Mouse (Mus musculus) forebrain, embryonic 10.5 days (tissue): ENCODE measurements around the gene Tango2. TPM values are rescaled to one million over a fixed set of nuclear protein-coding genes. Genes with fewer than 3 reads are reported as not detected.

Experiments used
- DNase-seq: peaks from one replicate; pipeline ENCODE4 v3.0.0-alpha.2; 2017; ENCODE audit warnings: low spot score; ENCODE audit errors: extremely low spot score
- H3K27ac ChIP-seq: fragments of 300-500 bp; sonication (generic); 2 replicates; pipeline ENCODE4 v1.5.1; 2016; ENCODE audit warnings: mild to moderate bottlenecking
- H3K27me3 ChIP-seq: fragments of 300-500 bp; sonication (generic); 2 replicates; pipeline ENCODE4 v1.6.1; 2016; ENCODE audit warnings: mild to moderate bottlenecking; ENCODE audit not compliant: poor library complexity, severe bottlenecking
- H3K36me3 ChIP-seq: fragments of 300-500 bp; sonication (generic); replicated peaks from 2 replicates; pipeline ENCODE4 v1.6.1; 2016; ENCODE audit warnings: mild to moderate bottlenecking, moderate library complexity
- H3K4me1 ChIP-seq: fragments of 300-500 bp; sonication (generic); 2 replicates; pipeline ENCODE4 v1.6.1; 2016
- H3K4me3 ChIP-seq: fragments of 300-500 bp; sonication (generic); 2 replicates; pipeline ENCODE4 v1.5.1; 2016; ENCODE audit warnings: mild to moderate bottlenecking, moderate library complexity
- H3K9me3 ChIP-seq: fragments of 300-500 bp; sonication (generic); 2 replicates; pipeline ENCODE4 v1.6.1; 2016; ENCODE audit warnings: mild to moderate bottlenecking, moderate library complexity
- WGBS: fragments of 180-500 bp; shearing (Covaris S2); methylation state at CpG from one replicate; pipeline ENCODE4 v1.1.7; 2016; 5-methylcytosine and 5-hydroxymethylcytosine counted together
- polyA plus RNA-seq: library from polyadenylated mRNA; unstranded; fragments of >200 nt; fragmentation: Nextera tagmentation; extraction: Ambion mirVana; gene quantifications from 2 replicates; pipeline ENCODE4 v1.2.1, GENCODE M21; 2016

The Tango2 gene
- polyA plus RNA-seq, 1 experiment from 2014 or later: 35.7 TPM

DNA sequence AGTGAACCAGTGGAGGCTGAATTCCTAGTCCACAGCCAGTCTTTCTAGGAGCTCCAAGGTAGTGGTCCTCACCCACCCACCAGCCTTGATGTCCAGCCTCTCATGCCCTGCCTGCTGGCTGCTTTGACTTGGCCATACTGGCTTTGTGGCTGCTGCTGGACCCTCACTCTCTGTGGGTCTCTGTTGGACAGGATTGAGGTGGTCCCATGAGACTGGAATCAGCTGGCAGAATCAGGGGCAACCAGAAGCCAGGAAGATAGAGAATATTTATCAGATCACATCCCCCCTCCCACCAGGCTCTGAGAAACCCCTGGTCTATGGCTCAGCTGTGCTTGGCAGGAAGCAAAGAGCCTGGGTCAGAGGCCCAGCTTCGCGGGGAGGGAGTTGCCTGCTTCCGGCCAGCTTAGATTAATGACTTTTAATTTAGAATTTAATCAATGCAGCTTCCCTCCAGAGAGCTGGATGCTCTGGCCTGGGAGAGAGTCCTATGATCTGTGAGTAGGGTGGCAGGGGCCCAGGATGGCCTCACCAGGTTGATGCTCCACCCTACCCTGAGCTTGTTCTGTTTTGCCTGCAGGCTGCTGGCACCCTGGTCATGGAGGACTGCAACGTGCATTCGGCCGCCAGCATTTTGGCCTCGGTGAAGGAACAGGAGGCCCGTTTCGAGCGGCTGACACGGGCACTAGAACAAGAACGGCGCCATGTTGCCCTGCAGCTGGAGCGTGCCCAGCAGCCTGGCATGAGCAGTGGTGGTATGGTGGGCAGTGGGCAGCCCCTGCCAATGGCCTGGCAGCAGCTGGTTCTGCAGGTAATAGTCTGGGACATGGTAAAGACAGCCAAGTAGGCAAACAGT is 40.9 kb upstream of the Tango2 start:
- Histone ChIP-seq H3K4me1 (peaks cover 89% of the 10 kb centered on the region), H3K36me3 (no peaks in the 10 kb centered on the region; the same call in none of the 2 replicates), H3K4me3 (no peak overlapping the region), H3K27ac (peak overlapping the region; percentile 80), H3K27me3 (no peaks in the 10 kb centered on the region), H3K9me3 (no peaks in the 10 kb centered on the region)
- DNase-seq: no peak
- WGBS: 90% methylated on average over 14 of the region's 14 CpGs

DNA sequence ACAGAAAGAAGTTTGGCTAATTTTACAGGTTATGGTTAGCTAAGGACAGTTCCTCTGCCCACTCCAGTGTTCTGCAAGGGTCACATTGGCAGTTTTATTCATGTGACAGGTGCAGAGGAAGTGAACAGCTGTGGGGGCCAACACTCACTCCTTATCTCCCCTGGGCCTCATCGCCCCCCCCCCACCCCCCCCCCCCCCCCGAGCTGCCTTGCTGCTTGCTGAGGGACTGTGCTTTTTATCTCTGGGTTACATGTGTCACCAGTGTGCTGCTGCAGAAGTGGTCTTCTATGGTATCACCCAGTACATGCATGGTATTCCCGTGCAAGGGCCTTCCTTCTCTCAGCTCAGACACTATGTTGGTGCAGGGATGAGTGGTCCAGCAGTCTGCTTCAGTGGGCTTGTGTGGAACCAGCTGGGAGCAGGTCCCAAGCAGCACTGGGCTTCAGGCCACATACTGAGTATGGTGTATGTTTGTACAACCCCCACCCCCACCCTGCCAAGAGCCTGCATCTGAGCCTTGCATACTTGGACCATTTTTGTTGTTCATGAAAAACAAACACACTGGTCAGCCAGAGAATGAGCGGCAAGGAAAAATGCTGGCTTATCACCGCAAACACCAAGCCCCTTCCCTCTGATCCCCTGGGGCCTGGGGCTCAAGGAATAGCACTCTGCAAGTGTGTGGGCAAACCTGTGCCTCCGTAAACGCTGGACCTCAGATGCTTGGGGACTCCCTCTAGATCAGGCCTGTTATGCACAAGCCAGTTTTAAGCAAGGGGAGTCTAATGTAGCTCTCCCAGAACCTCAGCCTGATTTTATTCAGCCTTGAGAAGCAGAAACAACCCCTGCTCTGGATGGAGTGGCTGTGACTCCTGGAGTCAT is 40.0 kb upstream of the Tango2 start:
- Histone ChIP-seq H3K9me3 (no peaks in the 10 kb centered on the region), H3K36me3 (no peaks in the 10 kb centered on the region; the same call in none of the 2 replicates), H3K27ac (peak overlapping the region; percentile 80), H3K27me3 (no peaks in the 10 kb centered on the region), H3K4me1 (peaks cover 89% of the 10 kb centered on the region), H3K4me3 (no peak overlapping the region)
- 60% methylated on average over 6 of the region's 7 CpGs for WGBS
- no peak for DNase-seq

DNA sequence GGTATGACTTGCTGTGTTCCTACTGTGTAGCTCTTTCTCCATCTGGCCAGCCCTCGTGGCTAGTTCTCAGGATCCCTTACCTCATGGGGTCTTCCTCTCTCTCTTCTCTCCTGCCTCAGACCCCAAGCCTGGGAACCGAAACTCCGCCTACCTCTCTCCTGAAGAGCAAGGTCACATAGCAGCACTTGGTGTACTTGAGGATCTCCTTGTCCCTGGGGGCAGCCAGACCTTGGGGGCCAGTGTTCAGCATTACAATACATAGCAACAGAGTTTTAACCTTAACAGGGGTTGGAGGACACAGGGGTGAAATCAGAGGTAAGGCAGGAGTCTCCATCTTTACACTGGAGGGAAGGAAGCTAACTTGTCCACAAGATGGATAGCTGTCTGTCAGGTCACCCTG is 39.1 kb upstream of the Tango2 start:
- no peak for DNase-seq
- peaks cover 89% of the 10 kb centered on the region for H3K4me1 ChIP-seq

DNA sequence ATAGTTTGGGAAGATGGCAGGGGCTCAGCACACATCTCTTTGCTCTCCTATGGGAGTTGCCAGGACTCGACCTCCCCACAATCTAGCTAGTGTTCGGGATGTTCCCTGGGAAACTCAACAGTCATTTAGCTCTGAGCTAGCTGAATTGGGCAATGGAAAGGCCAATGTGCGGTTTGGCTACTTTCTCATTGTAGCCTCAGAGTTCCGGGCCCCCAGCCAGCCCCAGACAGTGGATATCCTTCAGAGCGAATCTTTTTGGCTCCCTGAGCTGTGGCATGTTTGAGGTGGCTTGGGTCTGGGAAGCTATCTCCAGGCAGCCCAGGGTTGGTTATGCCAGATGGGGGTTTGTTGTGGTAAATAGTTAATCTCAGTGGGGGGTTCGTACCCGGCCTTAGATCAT is 38.5 kb upstream of the Tango2 start:
- peaks cover 89% of the 10 kb centered on the region for H3K4me1 ChIP-seq

More for the DNA sequence above, 39.1 kb upstream of the Tango2 start:
- H3K36me3 ChIP-seq: no peaks in the 10 kb centered on the region; the same call in none of the 2 replicates
- WGBS: 62% methylated on average over 3 of the region's 3 CpGs
- no peaks in the 10 kb centered on the region for H3K9me3 ChIP-seq
- H3K27me3 ChIP-seq: no peaks in the 10 kb centered on the region
- no peak overlapping the region for H3K4me3 ChIP-seq
- H3K27ac ChIP-seq: peak overlapping the region; percentile 80

DNA sequence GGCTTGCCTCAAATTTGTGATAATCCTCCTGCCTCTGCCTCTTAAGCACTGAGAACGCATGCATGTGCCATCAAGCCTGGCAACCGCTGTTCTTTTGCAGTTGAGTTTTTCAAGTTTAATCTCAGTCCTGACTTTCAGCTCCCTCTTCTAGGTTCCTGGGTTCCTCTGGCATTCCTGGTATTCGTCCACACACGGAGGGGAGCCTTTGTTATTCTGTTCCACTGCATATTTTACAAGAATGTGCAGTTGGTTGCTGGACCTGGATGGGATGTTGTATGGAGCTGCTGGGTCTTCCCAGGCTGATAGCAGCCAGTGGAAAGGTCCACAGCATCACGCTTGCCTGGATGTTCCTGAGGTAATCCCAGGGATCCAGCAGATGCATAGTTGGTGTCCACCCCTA is 37.5 kb upstream of the Tango2 start:
- WGBS: 76% methylated on average over 5 of the region's 5 CpGs
- no peaks in the 10 kb centered on the region for H3K9me3 ChIP-seq

More for the DNA sequence above, 38.5 kb upstream of the Tango2 start:
- Histone ChIP-seq H3K36me3 (no peaks in the 10 kb centered on the region; the same call in none of the 2 replicates), H3K27me3 (no peaks in the 10 kb centered on the region), H3K27ac (peak overlapping the region; percentile 64), H3K4me3 (no peak overlapping the region), H3K9me3 (no peaks in the 10 kb centered on the region)
- DNase-seq: no peak
- WGBS: 84% methylated on average over 7 of the region's 7 CpGs

DNA sequence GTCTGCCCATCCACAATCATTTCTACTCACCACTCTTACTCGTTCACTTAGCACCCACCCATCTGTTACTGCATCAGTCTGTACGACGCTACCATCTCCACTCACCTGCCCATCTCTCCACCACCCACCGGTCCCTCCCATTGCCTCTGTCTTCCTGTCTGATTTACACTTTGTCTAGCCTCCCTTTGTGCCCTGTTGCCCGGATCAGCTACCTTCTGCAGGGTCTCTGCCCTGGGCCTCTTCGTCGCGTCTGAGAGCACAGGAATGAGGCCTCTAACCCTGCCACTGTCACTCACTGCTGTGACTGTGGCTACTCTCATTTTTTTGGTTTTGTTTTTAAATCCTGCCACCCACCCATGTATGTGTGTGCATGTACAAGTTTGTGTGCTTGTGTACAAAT is 36.8 kb upstream of the Tango2 start:
- H3K27me3 ChIP-seq: no peaks in the 10 kb centered on the region
- H3K4me3 ChIP-seq: no peak overlapping the region
- H3K27ac ChIP-seq: peak overlapping the region; percentile 91
- H3K9me3 ChIP-seq: no peaks in the 10 kb centered on the region
- H3K36me3 ChIP-seq: no peaks in the 10 kb centered on the region; the same call in 1 of the 2 replicates
- DNase-seq: no peak
- 69% methylated on average over 8 of the region's 8 CpGs for WGBS
- H3K4me1 ChIP-seq: peaks cover 96% of the 10 kb centered on the region

More for the DNA sequence above, 37.5 kb upstream of the Tango2 start:
- H3K4me1 ChIP-seq: peaks cover 96% of the 10 kb centered on the region
- H3K4me3 ChIP-seq: no peak overlapping the region
- no peaks in the 10 kb centered on the region; the same call in 1 of the 2 replicates for H3K36me3 ChIP-seq
- DNase-seq: no peak
- H3K27ac ChIP-seq: peak overlapping the region; percentile 91
- no peaks in the 10 kb centered on the region for H3K27me3 ChIP-seq

DNA sequence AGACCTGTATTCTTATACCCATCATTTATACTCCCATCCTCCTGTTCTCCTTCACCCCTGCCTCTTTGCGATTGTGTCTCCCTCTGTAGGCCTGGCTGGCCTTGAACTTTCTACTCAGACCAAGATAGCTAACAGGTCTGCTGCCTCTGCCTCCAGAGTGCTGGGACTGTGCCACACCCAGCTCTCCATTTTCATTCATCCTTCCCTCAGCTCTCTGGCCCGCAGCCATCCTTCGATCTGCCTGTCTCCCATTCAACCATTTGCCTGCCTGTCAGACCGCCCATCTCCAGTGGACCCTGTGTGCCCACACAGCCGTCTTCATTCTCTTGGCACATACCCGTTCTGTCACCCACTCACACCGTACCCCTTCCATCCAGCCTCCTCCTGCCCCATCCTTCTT is 36.3 kb upstream of the Tango2 start:
- DNase-seq: no peak
- H3K9me3 ChIP-seq: no peaks in the 10 kb centered on the region
- no peaks in the 10 kb centered on the region for H3K27me3 ChIP-seq
- no peak overlapping the region for H3K4me3 ChIP-seq
- WGBS: 80% methylated on average over 7 of the region's 7 CpGs
- H3K36me3 ChIP-seq: no peaks in the 10 kb centered on the region; the same call in 1 of the 2 replicates
- H3K27ac ChIP-seq: peak overlapping the region; percentile 91
- peaks cover 96% of the 10 kb centered on the region for H3K4me1 ChIP-seq

DNA sequence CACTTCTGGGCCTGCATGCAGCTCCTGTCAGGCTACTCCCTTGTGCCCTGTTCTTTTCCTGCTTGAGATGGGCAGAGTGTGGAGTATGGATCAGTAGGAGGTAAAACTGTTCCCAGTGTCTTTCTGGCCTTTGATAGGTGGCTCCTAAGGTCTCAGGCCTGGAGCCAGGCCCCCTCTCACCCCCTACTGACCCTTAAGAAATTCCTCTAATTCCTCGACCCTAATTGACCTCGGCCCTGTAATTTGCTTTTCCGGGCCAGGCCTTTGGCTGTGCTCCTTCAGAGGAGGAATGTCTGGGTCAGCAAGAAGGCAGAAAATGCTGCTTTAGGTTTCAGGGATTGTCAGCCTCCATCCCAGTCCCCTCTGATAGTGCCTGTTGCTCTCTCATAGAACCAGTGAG is 35.9 kb upstream of the Tango2 start:
- no peak for DNase-seq
- Histone ChIP-seq H3K4me3 (no peak overlapping the region; the same call in 1 of the 2 replicates), H3K36me3 (no peaks in the 10 kb centered on the region), H3K27ac (peak overlapping the region; percentile 91), H3K4me1 (peaks cover 96% of the 10 kb centered on the region), H3K27me3 (no peaks in the 10 kb centered on the region), H3K9me3 (no peaks in the 10 kb centered on the region)
- 3% methylated on average over 3 of the region's 3 CpGs for WGBS

DNA sequence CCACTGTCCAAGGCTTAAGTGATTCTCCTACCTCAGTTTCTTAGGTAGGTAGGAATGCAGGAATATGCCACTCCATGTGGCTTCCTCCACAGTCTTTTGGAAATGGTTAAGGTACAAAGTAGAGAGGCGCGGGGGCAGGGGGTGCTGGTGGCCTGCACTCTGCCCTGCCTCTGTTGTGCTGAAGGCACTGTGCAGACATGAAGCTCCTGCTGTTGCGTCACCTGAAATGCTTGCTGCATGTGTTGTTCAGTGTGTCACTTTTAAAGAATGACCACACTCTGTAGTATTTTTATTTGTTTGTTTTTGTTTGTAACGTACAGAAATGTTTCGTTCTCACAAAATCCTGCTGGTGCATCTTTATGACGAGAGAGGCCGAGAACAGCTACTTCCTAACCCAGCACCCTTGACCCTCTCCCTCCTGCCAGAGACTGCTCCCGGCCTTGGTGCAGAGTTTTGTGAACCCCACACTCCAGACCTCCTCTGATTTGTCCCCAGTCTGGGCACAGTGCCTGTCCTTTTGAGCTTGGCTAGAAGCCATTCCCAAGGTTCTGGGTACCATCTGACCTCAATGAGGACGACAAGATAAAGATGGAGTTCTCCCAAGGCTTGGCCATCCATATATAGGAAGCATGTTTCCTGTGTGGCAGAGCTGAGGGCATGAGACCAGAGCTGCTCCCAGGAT is 35.3 kb upstream of the Tango2 start:
- 75% methylated on average over 9 of the region's 9 CpGs for WGBS

DNA sequence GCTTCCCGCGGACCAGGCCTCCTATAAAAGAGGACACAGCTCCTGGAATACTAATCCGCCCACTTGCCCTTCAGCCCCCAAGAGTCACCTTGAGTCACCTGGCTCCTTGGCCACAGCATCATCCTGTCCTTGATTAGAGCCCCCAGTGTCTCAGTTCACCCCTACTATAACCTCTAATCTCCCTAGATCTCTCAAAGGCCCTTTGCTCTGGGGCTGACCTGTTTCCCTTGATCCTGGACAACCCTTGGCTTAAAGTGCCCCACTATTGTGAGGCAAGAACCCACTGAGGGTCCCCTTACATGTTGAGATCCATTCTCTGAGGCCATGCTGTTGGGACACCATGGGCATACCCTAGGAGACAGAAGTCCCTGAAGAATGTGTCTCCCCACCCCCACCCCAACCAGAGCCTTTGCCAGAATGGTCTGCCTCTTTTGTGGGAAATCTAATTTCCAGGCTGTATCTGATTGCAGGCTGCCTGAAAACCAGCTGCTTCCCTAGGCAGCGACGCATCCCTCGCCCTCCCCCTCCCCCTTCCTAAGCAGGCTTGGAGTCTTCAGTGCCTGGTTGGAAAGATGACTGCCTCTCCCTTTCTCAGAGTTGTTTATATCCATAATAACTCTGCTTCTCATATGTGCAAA is 33.8 kb upstream of the Tango2 start:
- H3K36me3 ChIP-seq: no peaks in the 10 kb centered on the region
- 37% methylated on average over 6 of the region's 6 CpGs for WGBS
- no peaks in the 10 kb centered on the region for H3K9me3 ChIP-seq
- peak; percentile 50 for DNase-seq
- peaks cover 94% of the 10 kb centered on the region for H3K4me1 ChIP-seq
- no peak overlapping the region for H3K4me3 ChIP-seq
- H3K27ac ChIP-seq: peak overlapping the region; percentile 91
- no peaks in the 10 kb centered on the region for H3K27me3 ChIP-seq

More for the DNA sequence above, 35.3 kb upstream of the Tango2 start:
- no peaks in the 10 kb centered on the region for H3K27me3 ChIP-seq
- peaks cover 96% of the 10 kb centered on the region for H3K4me1 ChIP-seq
- H3K27ac ChIP-seq: peak overlapping the region; percentile 91
- no peak overlapping the region for H3K4me3 ChIP-seq
- no peak for DNase-seq
- no peaks in the 10 kb centered on the region for H3K36me3 ChIP-seq
- H3K9me3 ChIP-seq: no peaks in the 10 kb centered on the region

DNA sequence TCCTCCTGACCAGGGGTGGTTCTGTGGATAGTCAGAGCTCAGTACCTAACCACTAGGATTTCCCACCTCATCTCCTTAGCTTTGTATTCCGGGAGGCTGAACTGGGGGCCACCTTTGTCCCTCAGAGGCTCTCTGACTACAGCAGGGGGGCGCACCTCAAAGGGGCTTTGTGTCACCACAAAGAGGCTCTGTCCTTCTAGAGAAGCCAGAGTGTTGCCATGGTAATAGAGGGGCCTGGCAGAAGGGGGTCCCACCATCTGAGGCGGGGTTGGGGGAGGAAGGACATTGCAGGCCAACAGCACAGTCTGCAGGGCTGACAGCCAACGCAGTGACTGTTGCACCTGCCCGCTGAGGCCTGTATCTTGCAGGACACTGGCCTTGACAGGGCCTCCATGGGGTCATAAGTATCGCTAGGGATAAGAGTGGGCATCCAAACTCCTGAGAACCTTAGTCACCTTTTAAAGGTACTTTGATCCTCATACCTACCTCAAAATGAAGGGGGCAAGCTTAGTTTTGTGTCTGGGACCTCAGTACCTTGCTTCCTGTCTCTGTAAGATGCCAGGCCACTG is 32.7 kb upstream of the Tango2 start:
- H3K27me3 ChIP-seq: no peaks in the 10 kb centered on the region
- no peaks in the 10 kb centered on the region for H3K36me3 ChIP-seq
- peaks cover 89% of the 10 kb centered on the region for H3K4me1 ChIP-seq
- no peaks in the 10 kb centered on the region for H3K9me3 ChIP-seq
- peak overlapping the region; percentile 91 for H3K27ac ChIP-seq
- peak overlapping the region; percentile 22; the same call in 1 of the 2 replicates for H3K4me3 ChIP-seq
- peak; percentile 86 for DNase-seq
- WGBS: 15% methylated on average over 6 of the region's 6 CpGs
